Mouse (Mus musculus) intestine, postnatal 0 days (tissue): ENCODE results near the gene Spin4. TPM values are rescaled to one million over a fixed set of nuclear protein-coding genes. Genes with fewer than 3 reads are reported as not detected.

Source experiments
- ATAC-seq: fragments of 200-750 bp; cut with Nextera tagmentation; 2 replicates; pipeline ENCODE4 v1.8.0; 2017; ENCODE audit warnings: mild to moderate bottlenecking, moderate TSS enrichment, moderate library complexity
- H3K27ac ChIP-seq: fragments of 300-500 bp; sonication (generic); 2 replicates; pipeline ENCODE4 v1.5.1; 2014; ENCODE audit warnings: mild to moderate bottlenecking, low read depth, low read length, moderate library complexity
- H3K27me3 ChIP-seq: fragments of 300-500 bp; sonication (generic); replicated peaks from 2 replicates; pipeline ENCODE4 v1.6.1; 2014; ENCODE audit warnings: low read length, mixed read lengths; ENCODE audit not compliant: control insufficient read depth, insufficient read depth
- H3K36me3 ChIP-seq: fragments of 300-500 bp; sonication (generic); 2 replicates; pipeline ENCODE4 v1.6.1; 2014; ENCODE audit warnings: mild to moderate bottlenecking, moderate library complexity; ENCODE audit not compliant: control insufficient read depth, insufficient read depth
- H3K4me1 ChIP-seq: fragments of 300-500 bp; sonication (generic); replicated peaks from 2 replicates; pipeline ENCODE4 v1.6.1; 2014; ENCODE audit warnings: antibody characterized with exemption, low read length, mixed read lengths; ENCODE audit not compliant: control insufficient read depth, insufficient read depth
- H3K4me2 ChIP-seq: fragments of 300-500 bp; sonication (generic); replicated peaks from 2 replicates; pipeline ENCODE4 v1.6.1; 2014; ENCODE audit warnings: low read depth, mild to moderate bottlenecking, moderate library complexity
- H3K4me3 ChIP-seq: fragments of 300-500 bp; sonication (generic); 2 replicates; pipeline ENCODE4 v1.5.1; 2014; ENCODE audit warnings: low read depth, low read length
- H3K9ac ChIP-seq: fragments of 300-500 bp; sonication (generic); 2 replicates; pipeline ENCODE4 v1.6.1; 2014; ENCODE audit warnings: mild to moderate bottlenecking, low read depth, low read length
- H3K9me3 ChIP-seq: fragments of 300-500 bp; sonication (generic); 2 replicates; pipeline ENCODE4 v1.6.1; 2016; ENCODE audit warnings: mixed run types; ENCODE audit not compliant: control insufficient read depth
- CTCF ChIP-seq: sonication (generic); IDR thresholded peaks from 2 replicates; pipeline ENCODE4 v1.5.1; 2016; ENCODE audit warnings: low read depth, mild to moderate bottlenecking, control low read depth, antibody characterized with exemption, moderate library complexity
- WGBS: fragments of 180-500 bp; shearing (Covaris S2); extraction: QIAGEN DNeasy Blood & Tissue Kit; methylation state at CpG from one replicate; pipeline ENCODE4 v1.1.7; 2014; 5-methylcytosine and 5-hydroxymethylcytosine counted together
- polyA plus RNA-seq: library from polyadenylated mRNA; unstranded; fragments of >200 nt; fragmentation: Nextera tagmentation; extraction: Ambion mirVana; gene quantifications from 2 replicates; pipeline ENCODE4 v1.2.1, GENCODE M21; 2015

Spin4 gene
- polyA plus RNA-seq, 1 experiment from 2014 or later, result 2.4 TPM

- peak overlapping the region; percentile 26 for H3K4me3 ChIP-seq
- WGBS, result 55% methylated on average over 2 of the region's 2 CpGs
- peak overlapping the region; percentile 68; the same call in 1 of the 2 replicates for H3K4me2 ChIP-seq
- no peak overlapping the region for H3K27ac ChIP-seq
- no peaks in the 10 kb centered on the region for H3K36me3 ChIP-seq
- H3K27me3 ChIP-seq, result no peaks in the 10 kb centered on the region
- no peaks in the 10 kb centered on the region for H3K4me1 ChIP-seq
- no peak for ATAC-seq
- no peaks in the 10 kb centered on the region for H3K9me3 ChIP-seq
- H3K9ac ChIP-seq, result no peak overlapping the region
- TF ChIP-seq CTCF, result no peak
Measured at GRCm38 (mm10) chrX:94990903-94991302, 35.6 kb downstream of the Spin4 start.

- H3K4me2 ChIP-seq, result peak overlapping the region; percentile 68
- peak; percentile 53 for TF ChIP-seq CTCF
- H3K36me3 ChIP-seq, result no peaks in the 10 kb centered on the region
- no peak overlapping the region for H3K27ac ChIP-seq
- WGBS, result 21% methylated on average over 29 of the region's 29 CpGs
- no peaks in the 10 kb centered on the region for H3K9me3 ChIP-seq
- peak; percentile 54; the same call in 1 of the 2 replicates for ATAC-seq
- H3K4me1 ChIP-seq, result no peaks in the 10 kb centered on the region
- 0 out of 2 replicates have a peak overlapping the region, but pooled peaks have one; percentile 31 for H3K9ac ChIP-seq
- H3K27me3 ChIP-seq, result no peaks in the 10 kb centered on the region
- H3K4me3 ChIP-seq, result peak overlapping the region; percentile 26
Measured at GRCm38 (mm10) chrX:94990080-94990825, 36.2 kb downstream of the Spin4 start.

Other genes with a start within 250 kb of the Spin4 start
- 2.8 and 3.1 TPM in 2 replicates for gene Arhgef9, start 170.2 kb upstream of the Spin4 start, polyA plus RNA-seq